Comparison of ENCODE assay signal across 7 mouse cellular contexts in genomic region chr8:108790559-108791293, GRCm38 (mm10).
DNase-seq lines count a peak whose midpoint lies in the region.

No protein-coding gene starts in this region.

- intact Hi-C loops in heart, postnatal 14 days (cut with DNase I), result loop anchor here (10.0 kb wide), 1 partner anchor 394 kb away; no protein-coding TSS in a partner anchor

- peak; percentile 58 for DNase-seq in urinary bladder, postnatal 14 days (ENCODE audit: low spot score)
- no peak for DNase-seq in urinary bladder, postnatal 10 days (ENCODE audit: low spot score)
- DNase-seq in cerebellum, postnatal 25 days, result peak; percentile 35 to 71
- DNase-seq in heart, postnatal 14 days, result peak; percentile 44 to 72
- peak; percentile 55 for DNase-seq in layer of hippocampus, adult 9-11 months
- DNase-seq in lung, postnatal 25 days (ENCODE audit: low spot score), result peak; percentile 43
- DNase-seq in spleen, adult 18-20 months, result no peak

Comparison
In these comparisons a context has a peak if more than half of its experiments do, and no peak if none do; other contexts are left out.
1. DNase-seq: peak in urinary bladder, postnatal 14 days (single experiment), cerebellum, postnatal 25 days (2 of 2), heart, postnatal 14 days (2 of 2), layer of hippocampus, adult 9-11 months (single experiment) and lung, postnatal 25 days (single experiment); none in urinary bladder, postnatal 10 days (single experiment) and spleen, adult 18-20 months (0 of 2).